Mouse (Mus musculus) monocyte, adult 59 days (primary cell): ENCODE measurements around the gene Olfr492. TPM values are rescaled to one million over a fixed set of nuclear protein-coding genes. Genes with fewer than 3 reads are reported as not detected.

Source experiments
- total RNA-seq, 2 experiments: library from RNA; stranded (reverse); gene quantifications; one replicate each; pipeline ENCODE4 v1.2.4; 2023

The Olfr492 gene
- total RNA-seq = not detected

GRCm38 (mm10) chr7:108323574-108323973 is at the start of gene Olfr492:
Gene Olfr492 (minus strand): TSS chr7:108323674.

GRCm38 (mm10) chr7:108365035-108365434 is 41.6 kb upstream of the Olfr492 start, which contains the start of gene Olfr494:
Gene Olfr494 (plus strand): TSS chr7:108365335.

GRCm38 (mm10) chr7:108346879-108347278 is 23.4 kb upstream of the Olfr492 start, which contains the start of gene Olfr493:
Gene Olfr493 (minus strand): TSS chr7:108346979.

GRCm38 (mm10) chr7:108313151-108313550 is 10.3 kb downstream of the Olfr492 start, which contains the start of gene Olfr491:
Gene Olfr491 (plus strand): TSS chr7:108313451.

GRCm38 (mm10) chr7:108288834-108289233 is 34.6 kb downstream of the Olfr492 start, which contains the start of gene Olfr490:
Gene Olfr490 (minus strand): TSS chr7:108288934.

Other genes starting within 250 kb of the Olfr492 start
- not detected for gene Olfr481, start 243.8 kb downstream of the Olfr492 start, total RNA-seq
- 1 to 10 TPM; 1.5 to 1.8 TPM for gene Olfr482, start 226.1 kb downstream of the Olfr492 start, total RNA-seq
- not detected for gene Olfr483, start 222.8 kb downstream of the Olfr492 start, total RNA-seq
- not detected for gene Olfr484, start 196.2 kb downstream of the Olfr492 start, total RNA-seq
- gene Olfr485, start 163.8 kb downstream of the Olfr492 start, total RNA-seq = not detected
- gene Olfr486, start 150.9 kb downstream of the Olfr492 start, total RNA-seq = not detected
- gene Olfr487, start 109.0 kb downstream of the Olfr492 start, total RNA-seq = not detected
- not detected for gene Olfr488, start 65.3 kb downstream of the Olfr492 start, total RNA-seq
- not detected for gene Olfr490, start 34.7 kb downstream of the Olfr492 start, total RNA-seq
- gene Olfr491, start 10.2 kb downstream of the Olfr492 start, total RNA-seq = not detected
- not detected for gene Olfr493, start 23.3 kb upstream of the Olfr492 start, total RNA-seq
- gene Olfr494, start 41.7 kb upstream of the Olfr492 start, total RNA-seq = not detected
- gene Olfr495, start 69.5 kb upstream of the Olfr492 start, total RNA-seq = not detected
- not detected for gene Olfr497, start 96.7 kb upstream of the Olfr492 start, total RNA-seq
- not detected for gene Olfr498, start 141.7 kb upstream of the Olfr492 start, total RNA-seq
- gene Olfr502, start 201.4 kb upstream of the Olfr492 start, total RNA-seq = not detected
- not detected for gene Olfr503, start 220.9 kb upstream of the Olfr492 start, total RNA-seq
- not detected for gene Olfr504, start 242.1 kb upstream of the Olfr492 start, total RNA-seq